Mouse (Mus musculus): ENCODE measurements around the gene Kcnab1.

Gene Kcnab1

DNA sequence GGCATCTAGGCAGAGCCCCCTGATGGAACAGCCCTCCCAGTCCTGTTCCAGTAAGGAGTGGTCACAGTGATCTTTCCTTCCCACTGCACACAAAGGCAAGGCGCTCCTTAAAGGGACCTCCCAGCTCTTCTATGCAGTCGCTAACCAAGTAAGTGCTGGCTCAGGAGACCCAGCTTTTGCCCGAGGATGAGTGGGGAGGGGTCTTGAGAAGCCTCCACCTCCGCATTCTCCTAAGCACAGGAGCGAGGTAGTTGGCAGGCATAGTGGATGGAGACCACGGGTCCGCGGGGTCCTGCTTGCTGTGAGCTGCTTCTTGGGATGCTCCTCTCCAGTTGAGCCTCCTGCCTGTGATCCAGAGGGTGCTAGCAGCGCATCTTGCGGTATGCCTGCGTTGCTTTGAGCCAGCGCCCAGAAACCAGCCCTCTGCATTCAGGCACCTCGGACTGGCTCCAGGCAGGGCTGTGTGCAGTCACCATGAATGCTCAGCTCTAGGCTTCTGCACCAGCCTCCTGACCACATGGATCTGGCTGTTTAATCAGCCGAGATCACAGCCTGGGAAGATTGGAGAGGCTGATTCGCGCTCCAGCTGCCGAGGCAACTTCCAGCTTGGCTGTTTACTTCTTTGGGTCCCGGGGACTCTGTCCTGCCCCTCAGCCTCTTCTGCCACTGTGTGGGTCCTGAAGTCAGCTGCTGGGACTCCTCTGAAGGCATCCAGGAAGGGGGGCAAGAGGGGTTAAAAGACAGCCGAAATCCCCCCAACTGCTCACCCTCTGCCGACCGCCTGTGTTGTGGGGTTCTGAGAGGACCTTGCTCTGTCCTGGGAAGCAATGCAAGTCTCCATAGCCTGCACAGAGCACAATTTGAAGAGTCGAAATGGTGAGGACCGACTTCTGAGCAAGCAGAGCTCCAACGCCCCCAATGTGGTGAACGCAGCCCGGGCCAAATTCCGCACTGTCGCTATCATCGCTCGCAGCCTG, at the start of gene Kcnab1:
Gene Kcnab1, plus strand, starts transcription at position 440 of the 977 bp plus-strand sequence.
- peak; percentile 13 for DNase-seq (ENCODE audit: low read depth, low spot score)

DNA sequence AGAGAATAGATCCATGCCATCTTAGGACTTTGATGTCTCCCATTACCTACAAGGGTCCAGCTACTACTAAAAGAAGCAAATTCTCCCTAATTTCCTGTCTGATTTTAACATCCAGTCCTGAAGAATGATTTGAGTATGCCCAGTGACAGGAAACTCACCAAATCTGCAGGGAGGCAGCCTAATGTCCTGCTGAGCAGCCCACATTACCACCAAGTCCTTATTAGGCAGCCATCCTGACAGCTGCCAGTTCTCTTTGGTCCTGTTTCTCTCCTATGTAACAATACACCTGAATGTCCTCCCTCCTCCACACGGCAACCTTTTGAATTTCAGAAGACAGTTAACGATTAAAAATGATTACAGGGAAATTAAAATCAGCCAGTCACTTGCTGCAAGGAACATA, 20.9 kb upstream of the Kcnab1 start:
- no peak for DNase-seq (ENCODE audit: low read depth, low spot score)

DNA sequence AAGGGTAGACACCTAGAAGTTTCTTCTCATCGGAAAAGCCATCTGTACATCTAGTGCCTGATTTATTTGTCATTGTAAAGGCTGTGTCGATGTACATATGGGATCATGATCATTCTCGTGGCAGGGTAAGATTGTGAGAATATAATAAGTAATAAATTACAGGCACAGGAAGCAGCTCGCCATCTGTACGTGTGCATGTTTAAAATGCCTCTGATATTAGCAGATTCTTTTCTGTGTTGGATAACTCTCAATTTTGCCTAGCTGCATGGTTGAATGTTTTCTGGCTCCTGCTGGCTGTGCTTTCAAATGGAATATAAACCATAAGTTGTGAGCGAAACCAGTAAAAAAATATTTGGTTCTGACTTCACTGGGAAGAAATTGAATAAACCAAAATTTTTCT, 5.1 kb upstream of the Kcnab1 start:
- no peak for DNase-seq (ENCODE audit: low read depth, low spot score)

DNA sequence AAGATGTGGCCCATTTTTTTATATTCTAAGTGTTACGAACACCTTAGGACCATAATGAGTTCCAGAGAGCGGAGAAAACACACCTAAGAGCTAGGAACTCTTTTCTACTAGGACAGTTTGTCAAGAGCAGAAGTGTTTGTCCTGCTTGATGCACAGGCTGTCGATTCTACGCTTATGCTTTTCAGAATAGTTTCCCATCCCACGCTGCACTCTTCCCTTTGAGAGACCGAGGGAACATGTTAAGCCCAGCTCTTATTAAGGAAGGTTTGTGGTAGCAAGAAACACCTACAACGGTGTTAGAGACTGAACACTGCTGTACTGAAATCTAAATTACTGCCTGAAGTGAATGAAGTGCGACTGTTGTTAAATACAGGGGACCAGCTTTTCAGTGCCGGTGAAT, 1.0 kb downstream of the Kcnab1 start:
- DNase-seq (ENCODE audit: low read depth, low spot score) = no peak

DNA sequence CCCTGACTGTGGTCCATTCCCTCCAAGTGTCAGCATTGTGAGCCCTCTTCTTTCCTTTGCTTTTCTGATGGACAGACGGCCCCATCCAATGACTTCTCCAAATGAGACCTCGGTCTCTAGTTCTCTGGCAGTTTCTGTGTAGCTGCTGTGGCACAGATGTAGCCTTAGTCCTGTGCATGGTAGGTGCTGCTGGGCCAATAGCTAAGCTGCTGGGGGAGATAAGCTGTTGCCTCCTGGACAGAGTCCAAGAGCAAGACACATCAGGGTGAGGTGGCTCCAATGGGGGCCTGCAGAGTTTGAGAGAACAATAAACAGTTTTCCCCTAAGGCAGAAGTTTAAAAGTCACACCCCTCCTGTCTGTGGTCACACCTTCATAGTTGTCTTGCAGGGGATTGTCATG, 2.0 kb downstream of the Kcnab1 start:
- no peak for DNase-seq (ENCODE audit: low read depth, low spot score)

DNA sequence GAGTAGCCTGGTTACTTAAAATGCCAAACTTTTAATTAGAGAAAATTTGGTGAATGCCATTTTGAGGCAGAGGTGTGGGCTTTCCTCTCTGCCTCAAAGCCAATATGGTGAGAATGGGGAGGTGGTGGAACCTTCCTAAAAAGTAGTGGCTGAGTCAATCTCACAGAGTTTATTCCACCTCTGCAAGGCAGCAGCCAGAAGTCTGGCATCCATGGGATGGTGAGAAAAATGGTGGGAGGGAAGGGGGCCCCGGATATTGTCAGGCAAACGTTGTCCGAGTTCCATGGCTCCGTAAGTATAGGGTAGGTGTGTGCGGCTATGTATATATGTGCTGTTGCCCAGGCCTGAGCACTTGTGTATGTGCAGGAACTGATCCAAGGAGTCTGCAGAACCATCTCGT, 6.0 kb downstream of the Kcnab1 start:
- DNase-seq (ENCODE audit: low read depth, low spot score) = no peak

DNA sequence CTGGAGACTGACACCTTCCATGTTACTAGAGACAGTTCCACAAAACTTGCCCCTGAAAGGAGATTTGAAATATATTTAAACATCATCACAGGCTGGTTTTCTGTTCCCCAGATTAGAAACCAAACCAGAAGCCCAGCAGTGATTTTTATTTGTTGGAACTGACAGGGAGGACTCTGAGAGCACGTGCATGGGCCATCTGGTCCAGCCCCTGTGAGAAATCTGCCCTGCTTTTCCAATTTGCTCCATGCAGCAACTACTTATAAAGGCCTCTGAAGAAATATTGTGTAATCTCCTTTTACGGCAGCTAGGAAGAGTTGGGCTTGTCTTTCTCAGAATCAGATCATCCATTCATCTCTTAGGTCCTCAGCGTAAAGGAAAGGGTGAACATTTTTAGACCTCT, 7.8 kb downstream of the Kcnab1 start:
- no peak for DNase-seq (ENCODE audit: low read depth, low spot score)

DNA sequence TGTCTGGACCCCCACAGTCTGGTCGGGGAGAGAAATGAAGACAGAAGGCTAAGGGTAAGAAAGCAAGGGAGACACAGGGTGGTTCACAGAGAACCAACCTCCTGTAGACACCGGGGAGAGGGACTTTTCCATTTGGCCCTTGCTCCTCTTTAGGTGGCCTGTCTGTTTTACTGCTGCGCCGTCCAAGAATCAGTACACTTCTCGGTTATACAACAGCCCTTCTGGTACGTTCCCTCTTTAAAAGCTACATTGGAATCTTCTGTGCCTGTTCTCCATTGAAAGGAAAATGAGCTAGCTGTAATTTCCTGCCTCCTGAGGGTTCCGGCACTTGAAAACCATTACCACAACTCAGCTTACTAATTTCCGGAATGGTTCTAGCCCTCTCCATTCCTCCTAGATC, 8.2 kb downstream of the Kcnab1 start:
- no peak for DNase-seq (ENCODE audit: low read depth, low spot score)

DNA sequence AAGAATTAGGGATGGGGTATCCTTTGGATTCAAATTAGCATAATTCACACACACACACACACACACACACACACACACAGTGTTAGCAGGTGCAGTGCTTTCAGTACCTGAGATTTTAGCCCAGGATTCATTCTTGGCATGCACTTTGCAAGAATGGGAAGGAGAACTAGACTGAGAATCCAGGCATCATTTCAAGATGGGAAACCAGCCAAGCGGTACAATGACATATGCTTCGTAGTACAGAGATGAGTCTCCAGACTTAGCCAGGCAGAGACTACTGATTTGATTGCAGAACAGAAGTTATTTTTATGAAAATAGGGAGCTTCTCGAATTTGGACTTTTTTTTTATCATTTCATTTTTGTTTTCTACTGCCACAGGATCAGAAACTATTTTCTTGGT, 15.8 kb downstream of the Kcnab1 start:
- DNase-seq (ENCODE audit: low read depth, low spot score) = no peak

DNA sequence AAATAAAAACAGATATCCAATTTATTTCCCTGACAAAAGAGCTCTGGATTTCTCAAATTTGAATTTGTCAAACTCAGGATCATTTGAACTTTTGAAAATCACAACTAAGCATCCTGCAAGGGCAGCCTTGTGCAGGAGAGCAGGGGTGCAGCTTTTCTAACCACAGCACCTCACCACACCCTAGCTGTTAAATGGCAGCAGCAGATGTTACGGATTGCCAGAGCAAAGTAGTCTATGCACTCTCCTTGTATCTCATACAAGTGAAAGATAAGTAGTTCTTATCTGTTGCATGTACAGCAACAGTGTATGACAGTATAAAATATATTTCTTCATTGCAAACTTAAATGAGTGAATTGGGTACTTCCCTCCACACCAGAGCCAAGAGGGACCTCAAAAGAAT, 20.4 kb downstream of the Kcnab1 start:
- no peak for DNase-seq (ENCODE audit: low read depth, low spot score)

DNA sequence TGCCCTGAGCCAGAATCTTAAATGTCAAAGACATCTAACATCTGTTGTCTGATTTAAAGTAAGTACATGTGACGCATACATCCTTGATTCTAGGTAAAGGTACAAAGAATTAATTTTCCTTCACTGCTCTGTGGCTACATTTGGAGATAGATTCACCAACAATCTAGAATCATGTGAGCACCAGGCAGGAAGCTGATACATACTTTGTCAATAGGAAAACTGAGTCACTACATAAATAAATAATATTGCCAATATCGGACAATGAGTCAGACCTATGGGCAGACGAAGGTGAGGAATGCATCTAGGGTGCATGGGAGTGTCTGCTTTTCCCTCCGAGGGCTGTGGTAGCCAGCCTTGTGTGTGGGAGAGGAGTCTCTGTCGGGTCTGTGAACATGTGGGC, 25.7 kb downstream of the Kcnab1 start:
- DNase-seq (ENCODE audit: low read depth, low spot score) = no peak

DNA sequence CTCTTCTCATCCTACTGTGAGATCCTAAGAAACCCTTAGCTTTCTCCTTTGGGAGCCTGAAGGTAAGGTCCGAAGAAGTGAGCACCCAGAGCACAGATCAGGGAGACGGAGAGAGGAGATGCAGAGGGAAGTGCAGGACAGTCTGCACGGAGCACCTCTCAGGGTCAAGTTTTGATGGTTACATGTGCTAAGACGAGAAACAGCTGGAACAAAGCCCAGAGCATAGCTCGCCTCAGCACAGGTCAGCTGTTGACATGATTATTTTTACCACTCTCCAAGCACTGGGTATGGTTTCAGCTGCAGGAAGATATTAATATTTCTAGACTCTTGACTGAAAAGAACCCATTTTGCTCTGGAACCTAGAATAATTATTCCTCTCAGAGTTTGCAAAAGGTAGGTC, 27.7 kb downstream of the Kcnab1 start:
- no peak for DNase-seq (ENCODE audit: low read depth, low spot score)

DNA sequence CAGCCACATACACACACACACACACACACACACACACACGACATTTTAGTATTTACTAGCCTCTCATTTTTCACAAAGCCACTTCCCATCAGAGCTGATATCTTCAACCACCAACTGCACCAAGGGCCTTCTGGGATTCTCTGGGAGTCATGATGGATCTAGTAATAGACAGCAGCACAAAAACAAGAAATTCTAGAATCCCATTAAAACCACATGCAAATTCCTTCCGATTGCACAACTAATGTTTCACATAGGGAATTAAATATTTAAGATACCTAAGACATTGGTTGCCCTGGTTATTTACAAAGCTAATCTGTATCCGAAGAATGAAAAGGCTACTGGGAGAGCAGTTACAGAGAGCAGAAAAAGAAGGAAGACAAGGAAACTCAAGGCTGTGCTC, 29.6 kb downstream of the Kcnab1 start:
- no peak for DNase-seq (ENCODE audit: low read depth, low spot score)

DNA sequence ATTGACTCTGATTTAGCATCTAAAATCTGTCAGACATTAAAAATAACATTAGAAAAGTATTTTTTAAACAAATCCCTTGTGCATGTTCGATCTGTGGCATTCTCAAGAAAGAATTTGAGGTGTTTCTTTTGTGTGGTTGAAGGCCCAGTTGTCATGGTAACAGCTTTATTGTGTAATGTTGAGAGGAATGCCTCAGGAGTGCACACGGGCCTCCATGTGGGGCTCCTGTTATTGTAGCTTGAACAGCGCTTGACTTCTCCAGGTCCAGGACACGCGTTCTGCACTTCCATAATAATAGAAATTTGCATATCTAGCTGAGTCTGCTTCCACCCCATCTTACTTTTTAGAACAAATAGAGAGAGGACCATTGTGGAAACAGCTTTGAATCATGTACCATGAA, 36.0 kb downstream of the Kcnab1 start:
- DNase-seq (ENCODE audit: low read depth, low spot score) = no peak

DNA sequence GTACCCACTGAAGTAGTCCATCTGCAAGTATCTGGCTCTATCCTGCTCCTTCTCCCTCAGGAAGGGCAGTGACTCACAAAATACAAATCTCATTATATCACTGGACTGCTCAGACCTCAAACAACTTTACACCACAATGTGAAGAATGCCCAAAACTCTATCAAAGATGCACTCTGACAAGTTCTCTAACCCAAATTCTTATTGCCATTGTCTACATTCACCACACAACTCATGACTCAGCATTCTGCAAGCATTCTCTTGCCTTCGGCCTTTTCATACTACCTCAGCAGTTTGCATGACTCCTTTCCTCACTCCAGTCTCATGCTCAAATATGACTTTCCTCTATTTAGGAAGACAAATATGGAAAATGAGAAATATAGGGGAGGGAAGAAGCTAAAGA, 42.6 kb downstream of the Kcnab1 start:
- DNase-seq (ENCODE audit: low read depth, low spot score) = no peak

DNA sequence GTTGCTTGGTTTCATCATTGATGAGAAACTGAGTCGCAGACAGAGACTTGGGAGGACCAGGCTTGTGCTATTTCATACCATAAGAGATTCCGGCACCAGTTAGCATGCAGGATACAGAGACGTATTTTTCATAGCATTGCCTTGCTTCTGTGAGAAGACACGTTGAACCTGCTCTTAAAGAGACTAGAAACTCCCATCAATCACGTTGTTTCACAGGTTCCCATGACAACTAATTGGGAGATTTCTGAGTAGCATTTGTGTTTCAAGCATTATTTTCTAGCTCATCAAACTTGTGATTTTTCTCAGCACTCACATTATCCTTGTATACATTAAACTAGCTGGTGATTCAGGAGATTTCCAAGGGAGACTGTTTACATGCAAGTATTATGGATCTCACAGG, 63.8 kb downstream of the Kcnab1 start:
- no peak for DNase-seq (ENCODE audit: low read depth, low spot score)

DNA sequence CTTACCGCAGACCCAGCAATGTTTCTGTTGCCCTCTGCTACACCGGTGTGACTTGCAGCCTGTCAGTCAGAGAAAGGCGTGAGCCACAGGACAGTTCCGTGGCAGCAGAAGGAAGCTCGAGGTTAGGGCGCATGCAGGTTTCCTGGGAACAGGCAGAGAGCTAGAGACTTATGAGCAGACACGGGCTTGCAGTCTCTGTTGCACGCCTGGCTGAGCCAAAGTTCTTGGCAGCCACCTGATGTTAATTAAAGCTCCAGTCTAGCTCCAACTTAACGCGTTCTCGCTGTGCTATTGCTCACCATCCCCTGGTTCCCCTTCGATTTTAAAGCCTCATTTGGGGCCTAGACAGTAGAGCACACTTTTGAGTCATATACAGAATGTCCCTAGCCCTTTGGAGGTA, 65.4 kb downstream of the Kcnab1 start:
- DNase-seq (ENCODE audit: low read depth, low spot score) = no peak

DNA sequence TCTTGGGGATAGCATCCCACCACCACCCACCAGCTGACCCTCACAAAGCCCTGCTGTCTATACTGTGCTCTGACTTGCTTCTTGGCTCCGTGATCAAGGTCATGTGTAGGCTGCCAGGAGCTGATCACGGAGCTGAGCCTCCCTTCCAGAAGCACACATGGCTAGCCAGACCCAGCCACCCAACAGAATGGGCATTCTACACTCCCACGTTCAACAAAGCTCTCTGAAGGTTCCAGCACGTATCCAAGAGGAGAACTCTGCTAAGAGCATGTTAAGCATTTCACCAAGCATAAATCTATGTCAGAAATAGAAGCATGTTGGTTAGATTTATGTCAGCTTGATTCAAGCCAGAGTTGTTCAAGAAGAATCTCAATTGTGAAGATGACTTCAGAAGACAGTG, 66.6 kb downstream of the Kcnab1 start:
- DNase-seq (ENCODE audit: low read depth, low spot score) = no peak

DNA sequence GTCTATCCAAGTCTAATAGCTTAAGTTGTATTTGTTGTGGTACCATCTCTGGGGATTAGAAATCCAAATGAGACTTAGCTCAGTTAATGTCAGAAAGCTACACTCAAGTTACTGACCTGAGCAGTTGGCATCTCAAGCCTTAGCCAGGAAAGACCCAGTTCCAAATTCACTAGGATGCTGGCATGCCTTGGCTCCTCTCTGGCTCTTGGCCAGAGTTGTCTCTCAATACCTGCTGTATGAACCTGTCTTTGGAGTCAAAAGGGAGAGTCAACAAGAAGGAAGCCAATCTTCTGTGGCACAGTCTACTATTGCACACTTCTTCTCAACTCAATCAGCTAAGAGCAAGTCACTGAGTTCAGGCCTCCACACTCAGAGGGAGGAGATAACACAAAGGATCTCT, 67.7 kb downstream of the Kcnab1 start:
- no peak for DNase-seq (ENCODE audit: low read depth, low spot score)

DNA sequence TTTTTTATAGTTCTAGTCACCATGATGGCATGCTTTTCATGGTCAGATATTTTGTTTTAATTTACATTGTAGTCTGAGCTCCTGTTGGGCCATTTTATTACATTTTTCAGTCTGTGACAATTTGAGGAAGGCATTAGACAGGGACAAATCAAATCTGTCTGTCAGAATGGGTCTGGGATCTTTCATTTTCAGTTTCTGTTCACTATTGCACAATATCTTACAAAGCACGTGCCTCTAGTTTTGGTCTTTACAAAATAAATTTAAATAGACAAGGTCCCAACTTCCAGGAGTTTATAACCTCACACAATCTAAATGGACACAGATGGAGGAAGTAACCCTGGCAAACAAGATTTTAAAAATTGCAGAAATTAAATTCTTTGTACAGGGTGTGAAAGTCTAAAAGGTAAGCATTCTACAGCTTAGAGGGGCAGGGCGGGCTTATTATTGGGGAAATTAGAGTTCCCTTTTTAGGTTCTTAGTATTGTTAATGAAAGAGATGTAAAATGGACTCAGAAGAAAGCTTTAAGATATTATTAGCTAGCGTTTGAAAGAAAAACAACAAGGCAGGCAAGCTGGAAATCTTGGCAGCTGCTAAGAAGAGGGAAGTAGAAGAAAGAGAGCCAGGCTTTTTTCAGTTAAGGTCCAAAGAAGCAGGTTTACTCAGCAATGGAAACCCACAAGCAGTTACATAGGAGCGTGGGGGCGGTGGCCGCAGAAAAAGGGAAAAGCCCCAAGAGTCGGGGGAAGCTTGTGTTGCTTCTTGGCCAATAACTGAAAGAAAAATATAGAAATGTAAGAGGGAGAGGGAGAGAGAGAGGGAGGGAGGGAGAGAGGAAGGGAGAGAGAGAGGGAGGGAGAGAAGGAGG, 78.9 kb downstream of the Kcnab1 start:
- DNase-seq (ENCODE audit: low read depth, low spot score) = no peak

DNA sequence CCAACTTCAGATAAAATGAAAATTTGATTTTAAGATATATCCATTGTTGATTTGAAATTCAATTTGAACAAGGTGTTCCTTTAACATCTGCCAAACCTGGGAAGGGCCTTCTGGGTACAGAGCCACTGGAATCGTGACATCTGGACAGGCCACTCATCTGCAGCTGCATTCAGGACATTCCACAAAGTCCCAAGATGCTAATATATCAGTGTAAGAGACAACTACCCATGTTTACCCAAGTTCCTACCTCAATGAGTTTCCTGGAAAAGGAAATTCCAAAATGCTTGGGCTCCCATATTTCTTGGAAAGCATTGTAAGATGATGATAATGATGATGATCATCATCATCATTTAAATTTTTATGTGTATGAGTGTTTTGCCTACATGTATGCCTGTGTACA, 91.4 kb downstream of the Kcnab1 start:
- DNase-seq (ENCODE audit: low read depth, low spot score) = no peak

DNA sequence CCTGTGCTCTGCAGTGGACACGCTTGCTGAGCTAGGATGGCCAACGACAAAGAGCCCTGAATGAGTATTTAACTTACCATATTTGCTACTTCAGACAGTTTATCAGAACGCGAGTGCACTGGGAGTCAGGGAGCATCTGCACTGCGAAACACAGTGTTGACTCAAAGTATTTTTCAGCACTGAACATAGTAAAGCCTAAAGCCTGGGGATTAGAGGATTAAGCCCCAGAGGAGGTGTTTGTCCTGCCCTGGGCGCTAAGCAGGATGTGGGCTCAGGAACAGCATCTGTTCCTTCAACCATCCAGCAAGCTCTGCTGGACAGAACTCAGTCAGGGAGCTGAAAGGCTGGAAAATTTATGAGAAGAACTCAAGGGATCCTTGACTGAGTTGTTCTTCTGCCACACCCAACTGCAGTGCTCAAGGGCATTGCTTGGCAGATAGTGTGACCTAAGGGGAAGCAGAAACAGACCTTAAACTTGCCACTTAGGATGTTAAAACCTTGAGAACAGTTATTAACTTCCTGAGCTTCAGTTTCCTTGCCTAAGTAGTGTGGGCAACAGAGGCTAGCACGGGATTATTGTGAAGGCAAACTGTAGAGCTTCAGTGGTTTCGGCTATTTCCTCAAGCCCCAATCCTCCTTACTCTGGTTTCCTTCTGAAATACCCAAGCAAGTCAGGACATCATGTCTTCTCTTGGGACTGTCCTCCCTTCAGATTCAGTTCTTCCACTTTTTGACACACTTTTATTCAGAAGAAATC, 94.4 kb downstream of the Kcnab1 start:
- DNase-seq (ENCODE audit: low read depth, low spot score) = no peak

Measured in WW6 (cell line).